Mouse (Mus musculus): Measurements from ENCODE around the gene Cdca5.
"Not testable (repeated sequence)": the region's sequence is repeated elsewhere in the genome, so short reads cannot be mapped to it uniquely, and the experiment has no call there.

The Cdca5 gene

DNA sequence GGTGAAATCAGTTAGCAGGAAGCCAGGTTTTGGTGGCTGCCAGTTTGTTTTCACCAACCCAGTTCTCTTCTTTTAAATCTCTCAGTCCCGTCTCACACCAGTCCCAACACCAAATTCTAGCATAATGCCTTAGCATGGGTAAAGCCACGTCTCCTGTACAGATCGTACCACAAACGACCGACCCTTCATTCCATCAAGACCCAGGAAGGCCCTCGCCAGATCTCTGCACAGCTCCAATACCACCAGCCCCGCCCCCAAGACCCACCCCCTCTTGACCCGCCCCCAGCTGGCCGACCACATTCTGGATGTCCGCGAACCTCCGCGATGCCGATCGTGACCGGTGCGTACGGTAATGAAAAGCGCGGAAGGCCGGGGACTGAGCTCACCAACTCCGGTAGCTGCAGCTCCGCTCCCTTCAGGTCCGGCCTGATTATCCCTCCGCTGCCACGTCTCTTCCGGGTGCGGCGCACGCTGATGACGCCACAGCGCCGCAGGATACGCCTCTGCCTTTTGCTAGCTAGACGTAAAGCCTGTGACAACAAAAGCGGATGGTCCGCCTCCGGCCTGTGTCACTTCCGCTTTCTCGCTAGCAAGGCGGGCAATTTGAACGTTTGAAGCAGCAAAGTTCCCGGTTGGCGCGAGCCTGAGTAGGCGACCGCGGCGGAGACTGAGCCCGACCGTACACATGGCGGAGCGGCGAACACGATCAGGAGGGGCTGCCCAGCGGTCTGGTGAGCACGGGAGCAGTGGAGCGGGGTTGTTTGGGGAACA, at the start of gene Cdca5, which contains the start of gene Zfpl1:
Cdca5 (plus strand) TSS at position 506 of the 771 bp plus-strand sequence.
Zfpl1 (minus strand) TSS at position 479 of the 771 bp plus-strand sequence.
- DNase-seq = peak; percentile 98

GRCm38 (mm10) chr19:6035966-6036585, 48.7 kb upstream of the Cdca5 start:
- DNase-seq = no peak

GRCm38 (mm10) chr19:6037695-6038094, 47.1 kb upstream of the Cdca5 start:
- DNase-seq = no peak

GRCm38 (mm10) chr19:6038326-6038725, 46.5 kb upstream of the Cdca5 start:
- DNase-seq = no peak

- DNase-seq = no peak
These were observed 44.8 kb upstream of the Cdca5 start for GRCm38 (mm10) chr19:6040002-6040401.

- DNase-seq = no peak
These were observed 42.5 kb upstream of the Cdca5 start for GRCm38 (mm10) chr19:6042293-6042692.

DNA sequence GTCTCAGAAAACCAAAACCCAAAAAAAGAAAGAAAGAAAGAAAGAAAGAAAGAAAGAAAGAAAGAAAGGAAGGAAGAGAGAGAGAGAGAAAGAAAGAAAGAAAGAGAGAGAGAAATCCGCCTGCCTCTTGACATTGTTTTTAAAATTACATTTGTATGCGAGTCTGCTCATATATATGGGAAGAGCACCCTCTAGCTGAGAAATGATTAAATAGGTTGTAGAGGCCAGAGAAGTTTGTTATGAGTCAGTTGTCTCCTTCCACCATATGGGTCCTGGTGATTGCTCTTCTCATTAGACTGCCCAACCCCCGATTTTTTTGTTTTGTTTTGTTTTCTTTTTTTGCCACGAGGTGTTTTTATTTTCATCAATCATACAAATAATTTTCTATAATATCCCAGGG, 40.7 kb upstream of the Cdca5 start:
- DNase-seq = not testable (repeated sequence)

DNA sequence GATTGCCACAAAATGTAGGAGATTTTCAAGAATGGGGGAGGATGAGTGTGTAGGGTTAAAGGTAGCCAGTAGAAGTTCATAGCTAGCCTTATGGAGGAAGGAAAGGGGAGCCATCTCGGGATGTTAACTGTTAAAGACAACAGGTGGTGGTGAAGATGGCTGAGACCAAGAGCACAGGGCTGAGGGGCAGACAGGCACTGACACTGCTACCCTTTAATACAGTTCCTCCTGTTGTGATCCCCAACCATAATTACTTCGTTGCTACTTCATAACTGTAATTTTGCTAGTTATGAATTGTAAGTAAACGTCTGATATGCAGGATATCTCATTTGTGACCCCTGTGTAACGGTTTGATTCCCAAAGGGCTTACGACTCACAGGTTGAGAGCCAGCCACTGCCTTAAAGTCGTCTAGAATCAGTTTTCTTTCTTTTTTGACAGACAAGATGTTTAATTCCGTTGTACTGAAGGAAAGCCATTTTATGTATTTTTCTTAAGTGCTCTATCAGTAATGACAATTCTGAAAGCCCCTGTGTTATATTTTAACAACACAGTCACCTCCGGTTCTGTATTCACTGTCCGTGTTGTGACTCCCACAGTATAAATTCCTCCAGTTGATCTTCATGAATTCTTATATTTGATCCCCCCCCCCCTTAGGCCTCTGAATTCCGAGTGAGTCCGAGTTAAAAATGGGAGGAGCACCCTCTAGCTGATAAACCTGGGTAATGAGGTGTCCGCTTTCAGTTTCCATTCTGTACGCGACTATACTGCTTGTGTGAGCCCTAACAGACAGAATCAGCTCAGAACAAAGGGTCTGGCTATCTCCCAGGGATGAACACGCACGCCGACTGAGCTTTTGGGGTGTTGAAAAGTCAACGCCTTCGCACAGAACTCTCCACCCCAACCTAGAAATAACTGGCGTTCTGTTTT, 39.2 kb upstream of the Cdca5 start:
- no peak for DNase-seq

DNA sequence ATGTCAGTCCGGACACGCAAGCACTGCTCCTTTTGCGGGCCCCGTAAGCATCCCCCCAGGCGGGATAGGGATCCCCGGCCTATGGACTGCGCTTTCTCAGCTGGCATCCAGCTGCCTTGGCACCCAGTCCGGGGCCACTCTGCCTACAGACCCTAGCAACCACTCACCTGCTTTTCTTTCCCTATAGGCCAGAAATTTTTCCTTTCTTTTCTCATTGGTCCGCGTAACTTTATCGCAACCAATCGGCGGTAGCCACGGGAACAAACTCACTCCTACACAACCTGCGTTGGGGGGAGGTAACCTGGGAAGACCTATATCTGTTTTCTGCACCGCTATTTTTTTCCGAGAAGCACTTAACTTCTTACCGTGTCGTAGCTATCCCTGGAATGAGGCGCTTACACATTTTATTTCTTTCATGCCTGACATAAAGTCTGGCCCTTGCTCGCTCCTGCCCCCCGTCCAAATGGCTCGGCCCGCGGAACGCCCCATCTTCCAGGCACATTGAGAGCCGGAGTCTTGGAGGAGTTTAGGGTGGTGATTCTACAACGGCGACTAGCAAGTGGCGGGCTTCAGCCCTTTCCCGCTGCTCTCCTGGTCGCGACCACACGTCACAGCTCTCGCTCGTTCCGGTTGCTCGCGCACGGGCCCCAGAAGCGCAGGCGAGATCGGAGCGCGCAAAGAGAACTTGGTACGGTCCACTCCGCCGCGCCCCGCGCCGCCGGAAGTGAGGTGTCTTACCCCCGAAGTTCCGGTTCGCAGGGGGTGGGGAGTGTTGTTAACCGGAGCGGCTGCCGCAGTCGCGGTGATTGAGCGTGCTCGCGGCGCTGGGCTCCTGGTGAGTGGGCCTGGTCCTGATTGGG, 38.3 kb upstream of the Cdca5 start, which contains the start of gene Syvn1:
Syvn1 (plus strand) TSS at position 283 of the 860 bp plus-strand sequence.
- peak; percentile 93 for DNase-seq

GRCm38 (mm10) chr19:6047154-6047898, 37.5 kb upstream of the Cdca5 start:
- DNase-seq = no peak

DNA sequence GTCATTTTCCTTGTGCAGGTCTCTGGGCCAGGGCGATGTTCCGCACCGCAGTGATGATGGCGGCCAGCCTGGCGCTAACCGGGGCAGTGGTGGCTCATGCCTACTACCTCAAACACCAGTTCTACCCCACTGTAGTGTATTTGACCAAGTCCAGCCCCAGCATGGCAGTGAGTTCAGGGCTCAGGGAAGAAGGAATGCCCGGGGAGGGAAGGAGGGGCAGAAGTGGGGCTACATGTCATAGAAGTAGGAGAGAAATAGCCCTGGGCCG, 37.0 kb upstream of the Cdca5 start:
- no peak for DNase-seq

- no peak for DNase-seq
These were observed 35.9 kb upstream of the Cdca5 start for GRCm38 (mm10) chr19:6048681-6049410.

DNA sequence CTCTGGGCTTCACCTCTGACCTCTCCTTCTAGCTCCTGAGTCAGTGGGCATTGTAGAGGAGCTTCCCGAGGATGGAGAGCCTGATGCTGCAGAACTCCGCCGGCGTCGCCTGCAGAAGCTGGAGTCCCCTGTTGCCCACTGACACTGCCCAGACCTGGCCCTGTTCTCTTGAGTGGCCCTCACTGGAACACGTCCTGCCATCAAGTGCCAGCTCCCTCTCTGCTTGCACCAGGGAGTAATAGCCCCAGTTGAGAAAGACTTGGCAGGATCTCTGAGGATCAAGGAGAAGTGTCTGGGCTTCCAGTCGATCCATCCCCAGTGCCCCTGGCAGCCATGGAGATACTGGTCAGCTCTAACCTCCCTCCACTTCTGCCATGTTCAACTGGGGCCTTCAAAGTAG, 32.3 kb upstream of the Cdca5 start:
- DNase-seq = no peak

DNA sequence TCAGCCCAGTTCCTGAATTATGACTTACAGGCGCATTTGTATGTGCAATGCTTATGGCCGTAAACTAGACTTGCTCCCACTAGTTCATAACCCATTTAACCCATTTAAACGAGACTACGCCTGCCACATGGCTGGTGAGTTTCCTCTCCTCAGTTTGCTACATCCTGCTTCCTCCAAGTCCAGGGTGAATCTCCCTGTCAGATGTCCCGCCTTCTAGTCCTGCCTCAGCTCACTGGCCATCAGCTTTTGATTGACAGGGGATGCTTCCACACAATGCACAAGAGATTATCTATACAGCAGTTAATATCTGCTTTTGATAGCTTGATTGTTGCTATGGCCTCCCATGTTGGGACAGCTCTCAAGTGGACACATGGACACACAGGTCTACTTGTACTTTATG, 30.5 kb upstream of the Cdca5 start:
- no peak for DNase-seq

- DNase-seq = no peak
These were observed 28.1 kb upstream of the Cdca5 start for GRCm38 (mm10) chr19:6056696-6057095.

- peak; percentile 100 for DNase-seq
These were observed 27.3 kb upstream of the Cdca5 start, which contains the start of the genes Mrpl49 and Fau for GRCm38 (mm10) chr19:6057313-6058096. Gene Mrpl49 (minus strand): TSS chr19:6057785. Gene Fau (plus strand): TSS chr19:6057844.

DNA sequence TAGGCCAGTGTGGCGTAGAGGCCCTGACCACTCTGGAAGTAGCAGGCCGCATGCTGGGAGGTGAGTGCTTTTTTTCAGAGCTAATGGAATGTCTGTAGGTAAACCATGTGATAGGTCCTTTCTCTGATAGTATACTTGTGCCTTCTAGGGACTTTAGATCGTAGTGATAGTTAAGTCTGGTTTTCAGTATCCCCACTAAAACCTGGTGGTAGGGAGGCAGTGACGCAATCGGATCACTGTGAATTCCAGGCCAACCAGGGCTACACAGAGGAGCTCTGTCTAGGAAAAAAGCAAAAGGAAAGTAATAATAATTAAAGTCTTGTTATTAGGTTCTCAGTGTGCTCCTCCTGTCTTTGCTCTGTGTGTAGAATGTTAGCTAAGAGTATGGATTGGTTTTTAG, 26.3 kb upstream of the Cdca5 start:
- no peak for DNase-seq

- DNase-seq = no peak
These were observed 25.8 kb upstream of the Cdca5 start for GRCm38 (mm10) chr19:6058966-6059365.

DNA sequence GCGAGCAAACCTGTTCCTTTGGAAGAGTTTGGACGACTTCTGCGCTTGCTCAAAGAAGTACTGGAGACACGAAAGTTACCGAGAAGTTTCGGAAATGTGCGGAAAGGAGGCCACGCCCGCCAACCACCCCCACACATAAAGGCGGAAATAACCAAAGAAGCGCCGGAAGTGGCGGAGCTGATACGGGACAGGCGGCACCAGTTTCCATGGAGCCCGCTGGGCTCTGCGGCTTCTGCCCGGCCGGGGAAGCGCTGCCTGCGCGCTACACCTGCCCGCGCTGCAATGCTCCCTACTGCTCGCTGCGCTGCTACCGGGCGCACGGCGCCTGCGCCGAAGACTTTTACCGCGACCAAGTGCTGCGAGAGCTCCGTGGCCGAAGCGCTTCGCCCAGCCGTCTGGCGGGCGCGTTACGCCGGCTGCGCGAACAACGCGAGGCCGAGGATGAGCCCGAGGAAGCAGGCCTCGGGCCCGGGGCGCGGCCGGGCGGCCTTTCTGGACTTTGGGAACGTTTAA, 23.7 kb upstream of the Cdca5 start, which contains the start of gene Znhit2:
Znhit2 (plus strand) TSS at position 172 of the 513 bp plus-strand sequence.
- peak; percentile 96 for DNase-seq

Data from kidney, postnatal 10 days (tissue).